10 mouse cellular contexts compared by ENCODE assay signal in genomic region chr13:44796775-44797174, GRCm38 (mm10).
DNase-seq lines count a peak whose midpoint lies in the region; ATAC-seq and TF ChIP-seq lines count a peak whose summit lies in the region.
"Had no signal": no experiment of that assay in that cellular context is flagged by ENCODE, and none has a peak within 500 bp of the region (broad histone marks: within the 10 kb centered on the region; RNA-seq: fewer than 3 reads in every experiment).

No protein-coding gene starts in this region.

- no peak overlapping the region for H3K4me3 ChIP-seq in liver, postnatal 0 days (ENCODE audit: low read depth, low read length)
- no peak overlapping the region for H3K4me3 ChIP-seq in forebrain, embryonic 12.5 days (replicated peaks)
- H3K4me3 ChIP-seq: embryonic facial prominence, embryonic 13.5 days had no signal

- H3K27ac ChIP-seq in liver, postnatal 0 days (ENCODE audit: low read depth), result no peak overlapping the region
- no peak overlapping the region for H3K27ac ChIP-seq in forebrain, embryonic 12.5 days
- H3K27ac ChIP-seq: embryonic facial prominence, embryonic 13.5 days had no signal

- peaks cover 24% of the 10 kb centered on the region for H3K4me1 ChIP-seq in liver, postnatal 0 days (ENCODE audit: insufficient read depth)
- H3K4me1 ChIP-seq in forebrain, embryonic 12.5 days, result peaks cover 26% of the 10 kb centered on the region

- H3K4me2 ChIP-seq in liver, postnatal 0 days (ENCODE audit: low read depth, low read length), result no peak overlapping the region
- no peak overlapping the region for H3K4me2 ChIP-seq in forebrain, embryonic 12.5 days
- H3K4me2 ChIP-seq: embryonic facial prominence, embryonic 13.5 days had no signal

- H3K36me3 ChIP-seq in liver, postnatal 0 days (replicated peaks; ENCODE audit: insufficient read depth, low read length), result no peaks in the 10 kb centered on the region
- no peaks in the 10 kb centered on the region for H3K36me3 ChIP-seq in forebrain, embryonic 12.5 days (replicated peaks)
- H3K36me3 ChIP-seq: embryonic facial prominence, embryonic 13.5 days had no signal

- no peak overlapping the region for H3K9ac ChIP-seq in liver, postnatal 0 days (replicated peaks)
- no peak overlapping the region for H3K9ac ChIP-seq in forebrain, embryonic 12.5 days
- H3K9ac ChIP-seq: embryonic facial prominence, embryonic 13.5 days had no signal

- DNase-seq in cerebellum, adult 9-11 months, result peak; percentile 34
- DNase-seq in liver, postnatal 0 days, result peak; percentile 41
- DNase-seq in liver, result no peak
- DNase-seq in adrenal gland, postnatal 14 days, result peak; percentile 81
- peak; percentile 38 to 50 for DNase-seq in heart, postnatal 36 days

- TF ChIP-seq EP300 in liver, postnatal 0 days (IDR thresholded peaks at IDR 0.05; ENCODE audit: low read depth), result no peak

- ATAC-seq in cerebellum, adult (ENCODE audit: insufficient number of reproducible peaks, low FRiP score, low TSS enrichment), result no peak
- ATAC-seq in liver, postnatal 0 days, result no peak
- ATAC-seq in forebrain, embryonic 12.5 days (ENCODE audit: low FRiP score), result no peak
- no peak for ATAC-seq in granulocyte monocyte progenitor cell, adult 5-6 weeks (replicated peaks; ENCODE audit: poor library complexity, severe bottlenecking)
- ATAC-seq: inflammation-experienced regulatory T-cells, adult 6 months had no signal

- 43% methylated on average over 2 of the region's 2 CpGs for WGBS in liver, postnatal 0 days (ENCODE audit: insufficient replicate concordance)
- WGBS in forebrain, embryonic 12.5 days, result 83% methylated on average over 2 of the region's 2 CpGs

- no peaks in the 10 kb centered on the region for H3K9me3 ChIP-seq in liver, postnatal 0 days (ENCODE audit: low read length)
- H3K9me3 ChIP-seq in forebrain, embryonic 12.5 days, result no peaks in the 10 kb centered on the region
- H3K9me3 ChIP-seq: embryonic facial prominence, embryonic 13.5 days had no signal

- no peak for TF ChIP-seq CTCF in liver, postnatal 0 days (IDR thresholded peaks at IDR 0.05; ENCODE audit: low read depth)

- intact Hi-C loops in heart, postnatal 36 days (cut with DNase I), result no loop called here

- H3K27me3 ChIP-seq in liver, postnatal 0 days (ENCODE audit: insufficient read depth, low read length), result no peaks in the 10 kb centered on the region
- H3K27me3 ChIP-seq in forebrain, embryonic 12.5 days, result peaks cover 3% of the 10 kb centered on the region; the same call in 1 of the 2 replicates
- H3K27me3 ChIP-seq: embryonic facial prominence, embryonic 13.5 days had no signal
